Mouse (Mus musculus) lung, embryonic 16.5 days (tissue): ENCODE results near the gene Gnb2. TPM values are rescaled to one million over a fixed set of nuclear protein-coding genes. Genes with fewer than 3 reads are reported as not detected.

Experiments used
- ATAC-seq: fragments of 200-750 bp; cut with Nextera tagmentation; 2 replicates; pipeline ENCODE4 v1.8.0; 2017; ENCODE audit warnings: low read depth, mild to moderate bottlenecking, moderate library complexity
- H3K27ac ChIP-seq: fragments of 300-500 bp; sonication (generic); 2 replicates; pipeline ENCODE4 v1.5.1; 2014; ENCODE audit warnings: mild to moderate bottlenecking, control low read depth, low read length
- H3K27me3 ChIP-seq: fragments of 300-500 bp; sonication (generic); 2 replicates; pipeline ENCODE4 v1.6.1; 2014; ENCODE audit warnings: low read depth, low read length, mixed read lengths; ENCODE audit not compliant: control insufficient read depth, insufficient read depth
- H3K36me3 ChIP-seq: fragments of 300-500 bp; sonication (generic); 2 replicates; pipeline ENCODE4 v1.6.1; 2014; ENCODE audit warnings: low read length; ENCODE audit not compliant: control insufficient read depth, insufficient read depth
- H3K4me1 ChIP-seq: fragments of 300-500 bp; sonication (generic); replicated peaks from 2 replicates; pipeline ENCODE4 v1.6.1; 2014; ENCODE audit warnings: low read length, mixed read lengths; ENCODE audit not compliant: control insufficient read depth, insufficient read depth
- H3K4me2 ChIP-seq: fragments of 300-500 bp; sonication (generic); 2 replicates; pipeline ENCODE4 v1.6.1; 2014; ENCODE audit warnings: low read depth, low read length, control low read depth
- H3K4me3 ChIP-seq: fragments of 300-500 bp; sonication (generic); 2 replicates; pipeline ENCODE4 v1.5.1; 2014; ENCODE audit warnings: mild to moderate bottlenecking, low read length, control low read depth
- H3K9ac ChIP-seq: fragments of 300-500 bp; sonication (generic); 2 replicates; pipeline ENCODE4 v1.6.1; 2014; ENCODE audit warnings: low read length, control low read depth
- H3K9me3 ChIP-seq: fragments of 300-500 bp; sonication (generic); 2 replicates; pipeline ENCODE4 v1.6.1; 2016; ENCODE audit warnings: low read length; ENCODE audit not compliant: control insufficient read depth
- WGBS: fragments of 180-500 bp; shearing (Covaris S2); extraction: QIAGEN DNeasy Blood & Tissue Kit; methylation state at CpG from one replicate; pipeline ENCODE4 v1.1.7; 2014; 5-methylcytosine and 5-hydroxymethylcytosine counted together
- polyA plus RNA-seq: library from polyadenylated mRNA; unstranded; fragments of >200 nt; fragmentation: Nextera tagmentation; extraction: Ambion mirVana; gene quantifications from 2 replicates; pipeline ENCODE4 v1.2.1, GENCODE M21; 2015

The Gnb2 gene
- polyA plus RNA-seq, 1 experiment from 2014 or later = 379 TPM

- peaks cover 13% of the 10 kb centered on the region for H3K4me1 ChIP-seq
- H3K9me3 ChIP-seq = no peaks in the 10 kb centered on the region
- no peaks in the 10 kb centered on the region for H3K27me3 ChIP-seq
- H3K4me3 ChIP-seq = peak overlapping the region; percentile 87
- ATAC-seq = no peak
- WGBS = under 1% methylated on average over 19 of the region's 19 CpGs
- H3K4me2 ChIP-seq = peak overlapping the region; percentile 84
- peaks cover 27% of the 10 kb centered on the region for H3K36me3 ChIP-seq
- H3K27ac ChIP-seq = peak overlapping the region; percentile 96
- H3K9ac ChIP-seq = peak overlapping the region; percentile 91
Measured at GRCm38 (mm10) chr5:137532131-137532807, 1.0 kb downstream of the Gnb2 start.

- Histone ChIP-seq H3K4me3 (peak overlapping the region; percentile 87), H3K4me2 (peak overlapping the region; percentile 84), H3K27ac (peak overlapping the region; percentile 96), H3K9me3 (no peaks in the 10 kb centered on the region), H3K9ac (peak overlapping the region; percentile 91), H3K4me1 (peaks cover 13% of the 10 kb centered on the region), H3K36me3 (peaks cover 28% of the 10 kb centered on the region), H3K27me3 (no peaks in the 10 kb centered on the region)
- peak; percentile 4; the same call in 1 of the 2 replicates for ATAC-seq
- WGBS = 0% methylated on average over 49 of the region's 51 CpGs
Measured at GRCm38 (mm10) chr5:137531414-137532130, 1.7 kb downstream of the Gnb2 start.

- H3K36me3 ChIP-seq = peaks cover 33% of the 10 kb centered on the region
- no peaks in the 10 kb centered on the region for H3K9me3 ChIP-seq
- H3K4me1 ChIP-seq = peaks cover 17% of the 10 kb centered on the region
- peak overlapping the region; percentile 84 for H3K4me2 ChIP-seq
- H3K27ac ChIP-seq = peak overlapping the region; percentile 96
- H3K4me3 ChIP-seq = peak overlapping the region; percentile 87
- ATAC-seq = peak; percentile 53
- WGBS = under 1% methylated on average over 43 of the region's 46 CpGs
- no peaks in the 10 kb centered on the region for H3K27me3 ChIP-seq
- peak overlapping the region; percentile 91 for H3K9ac ChIP-seq
Measured at GRCm38 (mm10) chr5:137530588-137531413, 2.5 kb downstream of the Gnb2 start.

GRCm38 (mm10) chr5:137530075-137530474, 3.2 kb downstream of the Gnb2 start:
- Histone ChIP-seq H3K4me3 (peak overlapping the region; percentile 87), H3K4me1 (peaks cover 17% of the 10 kb centered on the region), H3K9ac (peak overlapping the region; percentile 91), H3K27ac (peak overlapping the region; percentile 96), H3K4me2 (peak overlapping the region; percentile 84), H3K27me3 (no peaks in the 10 kb centered on the region), H3K9me3 (no peaks in the 10 kb centered on the region), H3K36me3 (peaks cover 40% of the 10 kb centered on the region)
- WGBS = 69% methylated on average over 8 of the region's 8 CpGs
- no peak for ATAC-seq

- Histone ChIP-seq H3K9ac (no peak overlapping the region), H3K9me3 (no peaks in the 10 kb centered on the region), H3K36me3 (peaks cover 46% of the 10 kb centered on the region), H3K4me3 (no peak overlapping the region), H3K4me1 (peaks cover 17% of the 10 kb centered on the region), H3K4me2 (no peak overlapping the region), H3K27me3 (no peaks in the 10 kb centered on the region), H3K27ac (no peak overlapping the region)
- no peak for ATAC-seq
- WGBS = 74% methylated on average over 15 of the region's 15 CpGs
Measured at GRCm38 (mm10) chr5:137529221-137529995, 3.9 kb downstream of the Gnb2 start.

GRCm38 (mm10) chr5:137528247-137528968, 4.9 kb downstream of the Gnb2 start:
- Histone ChIP-seq H3K27ac (no peak overlapping the region), H3K9ac (no peak overlapping the region), H3K4me2 (no peak overlapping the region), H3K4me3 (no peak overlapping the region), H3K27me3 (no peaks in the 10 kb centered on the region), H3K4me1 (peaks cover 17% of the 10 kb centered on the region), H3K9me3 (no peaks in the 10 kb centered on the region), H3K36me3 (peaks cover 56% of the 10 kb centered on the region)
- WGBS = 78% methylated on average over 22 of the region's 22 CpGs
- ATAC-seq = no peak

GRCm38 (mm10) chr5:137527413-137527812, 5.9 kb downstream of the Gnb2 start:
- Histone ChIP-seq H3K4me1 (peaks cover 17% of the 10 kb centered on the region), H3K27me3 (no peaks in the 10 kb centered on the region), H3K9me3 (no peaks in the 10 kb centered on the region), H3K4me3 (no peak overlapping the region), H3K36me3 (peaks cover 66% of the 10 kb centered on the region), H3K9ac (no peak overlapping the region), H3K27ac (no peak overlapping the region), H3K4me2 (no peak overlapping the region)
- 62% methylated on average over 1 of the region's 1 CpGs for WGBS
- ATAC-seq = no peak

GRCm38 (mm10) chr5:137526192-137526936, 6.9 kb downstream of the Gnb2 start:
- no peaks in the 10 kb centered on the region for H3K9me3 ChIP-seq
- H3K4me2 ChIP-seq = no peak overlapping the region
- no peak overlapping the region for H3K9ac ChIP-seq
- H3K36me3 ChIP-seq = peaks cover 77% of the 10 kb centered on the region
- H3K4me1 ChIP-seq = peaks cover 17% of the 10 kb centered on the region
- WGBS = 48% methylated on average over 16 of the region's 16 CpGs
- H3K27me3 ChIP-seq = no peaks in the 10 kb centered on the region
- ATAC-seq = no peak
- no peak overlapping the region for H3K4me3 ChIP-seq
- H3K27ac ChIP-seq = peak overlapping the region; percentile 36; the same call in 1 of the 2 replicates
